Mouse (Mus musculus): Measurements from ENCODE around the gene Tmem131. TPM values are rescaled to one million over a fixed set of nuclear protein-coding genes. Genes with fewer than 3 reads are reported as not detected.
A peak's percentile ranks its signal among the peaks of the same experiment; 100 is the strongest.

The Tmem131 gene
- polyA plus RNA-seq, 1 experiment from 2014 or later, result 11.2 TPM

GRCm38 (mm10) chr1:36785238-36785641 is 158.2 kb downstream of the Tmem131 start:
- Histone ChIP-seq H3K27me3 (replicated peaks) (peaks cover 3% of the 10 kb centered on the region; the same call in 1 of the 2 replicates), H3K4me3 (replicated peaks) (peak overlapping the region; percentile 47), H3K9me3 (replicated peaks) (no peaks in the 10 kb centered on the region), H3K9ac (replicated peaks) (peak overlapping the region; percentile 66), H3K36me3 (peaks cover 1% of the 10 kb centered on the region; the same call in 1 of the 2 replicates), H3K27ac (replicated peaks) (peak overlapping the region; percentile 86), H3K4me2 (peak overlapping the region; percentile 95), H3K4me1 (peaks cover 14% of the 10 kb centered on the region)
- ATAC-seq (ENCODE audit: low FRiP score), result peak; percentile 85
- WGBS, result under 1% methylated on average over 16 of the region's 16 CpGs

- no peaks in the 10 kb centered on the region for H3K9me3 ChIP-seq (replicated peaks)
- peak; percentile 88 for ATAC-seq (ENCODE audit: low FRiP score)
- H3K4me3 ChIP-seq (replicated peaks), result peak overlapping the region; percentile 47
- 4% methylated on average over 20 of the region's 20 CpGs for WGBS
- peaks cover 14% of the 10 kb centered on the region for H3K4me1 ChIP-seq
- H3K27me3 ChIP-seq (replicated peaks), result peaks cover 3% of the 10 kb centered on the region; the same call in 1 of the 2 replicates
- no peaks in the 10 kb centered on the region for H3K36me3 ChIP-seq
- H3K9ac ChIP-seq (replicated peaks), result peak overlapping the region; percentile 66
- peak overlapping the region; percentile 95 for H3K4me2 ChIP-seq
- peak overlapping the region; percentile 86 for H3K27ac ChIP-seq (replicated peaks)
These were observed 158.9 kb downstream of the Tmem131 start for GRCm38 (mm10) chr1:36784365-36785134.

GRCm38 (mm10) chr1:36782476-36782875 is 161.0 kb downstream of the Tmem131 start:
- H3K4me3 ChIP-seq (replicated peaks), result no peak overlapping the region
- H3K4me1 ChIP-seq, result peaks cover 14% of the 10 kb centered on the region
- no peak overlapping the region for H3K9ac ChIP-seq (replicated peaks)
- WGBS, result 83% methylated on average over 11 of the region's 11 CpGs
- no peaks in the 10 kb centered on the region for H3K36me3 ChIP-seq
- no peaks in the 10 kb centered on the region for H3K9me3 ChIP-seq (replicated peaks)
- peaks cover 3% of the 10 kb centered on the region; the same call in 1 of the 2 replicates for H3K27me3 ChIP-seq (replicated peaks)
- ATAC-seq (ENCODE audit: low FRiP score), result no peak
- H3K4me2 ChIP-seq, result no peak overlapping the region
- no peak overlapping the region for H3K27ac ChIP-seq (replicated peaks)

- ATAC-seq (ENCODE audit: low FRiP score), result no peak
- WGBS, result 92% methylated on average over 13 of the region's 13 CpGs
- Histone ChIP-seq H3K36me3 (no peaks in the 10 kb centered on the region), H3K4me3 (replicated peaks) (no peak overlapping the region), H3K27ac (replicated peaks) (no peak overlapping the region), H3K4me2 (no peak overlapping the region), H3K9ac (replicated peaks) (no peak overlapping the region), H3K27me3 (replicated peaks) (peaks cover 3% of the 10 kb centered on the region; the same call in 1 of the 2 replicates), H3K4me1 (peaks cover 11% of the 10 kb centered on the region), H3K9me3 (replicated peaks) (no peaks in the 10 kb centered on the region)
These were observed 162.7 kb downstream of the Tmem131 start for GRCm38 (mm10) chr1:36780793-36781192.

- Histone ChIP-seq H3K36me3 (no peaks in the 10 kb centered on the region), H3K27ac (replicated peaks) (no peak overlapping the region), H3K4me1 (peaks cover 5% of the 10 kb centered on the region), H3K4me3 (replicated peaks) (no peak overlapping the region), H3K9me3 (replicated peaks) (no peaks in the 10 kb centered on the region), H3K27me3 (replicated peaks) (peaks cover 12% of the 10 kb centered on the region), H3K4me2 (no peak overlapping the region), H3K9ac (replicated peaks) (no peak overlapping the region)
- 88% methylated on average over 9 of the region's 9 CpGs for WGBS
- no peak for ATAC-seq (ENCODE audit: low FRiP score)
These were observed 171.1 kb downstream of the Tmem131 start for GRCm38 (mm10) chr1:36772198-36772934.

GRCm38 (mm10) chr1:36770998-36771397 is 172.5 kb downstream of the Tmem131 start:
- H3K4me1 ChIP-seq, result peaks cover 5% of the 10 kb centered on the region
- peaks cover 12% of the 10 kb centered on the region for H3K27me3 ChIP-seq (replicated peaks)
- H3K4me3 ChIP-seq (replicated peaks), result peak overlapping the region; percentile 21
- no peak overlapping the region for H3K27ac ChIP-seq (replicated peaks)
- H3K9ac ChIP-seq (replicated peaks), result no peak overlapping the region
- 25% methylated on average over 27 of the region's 27 CpGs for WGBS
- H3K9me3 ChIP-seq (replicated peaks), result no peaks in the 10 kb centered on the region
- ATAC-seq (ENCODE audit: low FRiP score), result 0 out of 2 replicates have a peak, but pooled peaks have one; percentile 41
- no peaks in the 10 kb centered on the region for H3K36me3 ChIP-seq
- peak overlapping the region; percentile 44 for H3K4me2 ChIP-seq

GRCm38 (mm10) chr1:36769951-36770350 is 173.5 kb downstream of the Tmem131 start:
- Histone ChIP-seq H3K9me3 (replicated peaks) (no peaks in the 10 kb centered on the region), H3K9ac (replicated peaks) (no peak overlapping the region), H3K4me3 (replicated peaks) (no peak overlapping the region), H3K4me1 (peaks cover 5% of the 10 kb centered on the region), H3K4me2 (no peak overlapping the region), H3K27me3 (replicated peaks) (peaks cover 12% of the 10 kb centered on the region), H3K36me3 (no peaks in the 10 kb centered on the region), H3K27ac (replicated peaks) (no peak overlapping the region)
- 85% methylated on average over 1 of the region's 1 CpGs for WGBS
- no peak for ATAC-seq (ENCODE audit: low FRiP score)

GRCm38 (mm10) chr1:36768786-36769185 is 174.7 kb downstream of the Tmem131 start:
- no peak overlapping the region for H3K27ac ChIP-seq (replicated peaks)
- ATAC-seq (ENCODE audit: low FRiP score), result no peak
- H3K4me1 ChIP-seq, result peaks cover 5% of the 10 kb centered on the region
- H3K4me2 ChIP-seq, result no peak overlapping the region
- peaks cover 12% of the 10 kb centered on the region for H3K27me3 ChIP-seq (replicated peaks)
- no peaks in the 10 kb centered on the region for H3K9me3 ChIP-seq (replicated peaks)
- no peak overlapping the region for H3K9ac ChIP-seq (replicated peaks)
- no peaks in the 10 kb centered on the region for H3K36me3 ChIP-seq
- WGBS, result 77% methylated on average over 5 of the region's 5 CpGs
- no peak overlapping the region for H3K4me3 ChIP-seq (replicated peaks)

GRCm38 (mm10) chr1:36767321-36767720 is 176.1 kb downstream of the Tmem131 start:
- no peak overlapping the region for H3K4me3 ChIP-seq (replicated peaks)
- H3K27ac ChIP-seq (replicated peaks), result no peak overlapping the region
- WGBS, result 38% methylated on average over 10 of the region's 10 CpGs
- H3K36me3 ChIP-seq, result no peaks in the 10 kb centered on the region
- H3K4me2 ChIP-seq, result no peak overlapping the region
- no peak overlapping the region for H3K9ac ChIP-seq (replicated peaks)
- H3K27me3 ChIP-seq (replicated peaks), result peaks cover 12% of the 10 kb centered on the region
- no peaks in the 10 kb centered on the region for H3K9me3 ChIP-seq (replicated peaks)
- ATAC-seq (ENCODE audit: low FRiP score), result no peak
- H3K4me1 ChIP-seq, result peaks cover 5% of the 10 kb centered on the region

GRCm38 (mm10) chr1:36766431-36767205 is 176.8 kb downstream of the Tmem131 start:
- no peak overlapping the region for H3K4me2 ChIP-seq
- no peaks in the 10 kb centered on the region for H3K36me3 ChIP-seq
- ATAC-seq (ENCODE audit: low FRiP score), result no peak
- H3K27me3 ChIP-seq (replicated peaks), result peaks cover 11% of the 10 kb centered on the region
- no peaks in the 10 kb centered on the region for H3K9me3 ChIP-seq (replicated peaks)
- 84% methylated on average over 4 of the region's 4 CpGs for WGBS
- no peak overlapping the region for H3K27ac ChIP-seq (replicated peaks)
- H3K4me3 ChIP-seq (replicated peaks), result no peak overlapping the region
- peaks cover 5% of the 10 kb centered on the region for H3K4me1 ChIP-seq
- no peak overlapping the region for H3K9ac ChIP-seq (replicated peaks)

GRCm38 (mm10) chr1:36761568-36761967 is 181.9 kb downstream of the Tmem131 start, which contains the start of gene Zap70:
Gene Zap70 (plus strand): TSS chr1:36761798.
- H3K4me2 ChIP-seq, result no peak within 1 kb of the TSS
- no peaks in the 10 kb centered on the region for H3K4me1 ChIP-seq
- no peak within 1 kb of the TSS for H3K9ac ChIP-seq (replicated peaks)
- no peak within 1 kb of the TSS for H3K4me3 ChIP-seq (replicated peaks)
- H3K27me3 ChIP-seq (replicated peaks), result no peaks in the 10 kb centered on the region
- no peaks in the 10 kb centered on the region for H3K36me3 ChIP-seq
- H3K27ac ChIP-seq (replicated peaks), result no peak within 1 kb of the TSS
- WGBS, result 87% methylated on average over 11 of the region's 11 CpGs
- no peak for ATAC-seq (ENCODE audit: low FRiP score)
- no peaks in the 10 kb centered on the region for H3K9me3 ChIP-seq (replicated peaks)
